Comparison of ENCODE assay signal across 8 mouse cellular contexts in the genomic region with DNA sequence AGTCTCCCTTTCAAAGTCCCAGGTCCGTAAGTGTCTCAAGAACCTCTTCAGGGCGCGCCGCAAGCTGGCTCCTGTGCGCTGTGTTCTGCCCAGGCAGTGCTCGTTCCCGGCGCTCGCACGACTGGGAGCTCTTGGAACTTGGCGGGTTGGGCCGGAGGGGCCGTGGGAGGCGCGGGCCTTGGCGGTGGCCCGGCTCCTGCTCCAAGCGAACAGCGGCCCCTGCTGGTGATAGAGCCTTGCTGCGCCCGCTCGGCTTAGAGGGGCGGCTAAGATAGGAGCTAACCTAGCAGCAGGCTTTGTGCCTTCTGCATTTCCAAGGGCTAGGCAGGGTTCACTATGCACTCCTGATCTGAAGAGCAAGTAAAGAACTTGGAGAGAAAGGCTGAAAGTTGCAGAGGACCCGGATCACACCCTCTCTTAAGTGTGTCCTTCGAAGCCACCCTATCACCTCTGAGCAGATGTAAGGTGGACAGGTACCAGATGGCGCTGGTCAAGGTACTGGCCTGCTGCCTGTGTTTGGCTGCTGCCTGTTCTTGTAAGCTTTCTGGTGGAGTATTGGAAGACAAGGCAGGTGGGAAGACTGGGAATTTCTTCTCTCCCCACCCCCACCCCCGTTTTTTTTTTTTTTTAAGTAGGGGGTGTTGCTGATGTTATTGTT. TPM values are rescaled to one million over a fixed set of nuclear protein-coding genes. Genes with fewer than 3 reads are reported as not detected.
DNase-seq lines count a peak whose midpoint lies in the region; ATAC-seq lines count a peak whose summit lies in the region.

A gene (minus strand): TSS at position 123 of the 658 bp plus-strand sequence.

- WGBS in intestine, embryonic 15.5 days, result 4% methylated on average over 27 of the region's 27 CpGs

- intact Hi-C loops in left cerebral cortex, postnatal 10 days (cut with DNase I), result loop anchor here (5.0 to 10.0 kb wide), 3 partner anchors 211 to 878 kb away; no protein-coding TSS in a partner anchor

- H3K4me3 ChIP-seq in intestine, embryonic 15.5 days (replicated peaks), result peak within 1 kb of the TSS; percentile 45

- peak within 1 kb of the TSS; percentile 94 for H3K4me2 ChIP-seq in intestine, embryonic 15.5 days (replicated peaks)

- peak; percentile 97 for ATAC-seq in intestine, embryonic 15.5 days
- ATAC-seq in megakaryocyte progenitor cell, adult 5-6 weeks (replicated peaks; ENCODE audit: poor library complexity), result peak; percentile 95

- no peak within 1 kb of the TSS for H3K27ac ChIP-seq in intestine, embryonic 15.5 days

- peak within 1 kb of the TSS; percentile 36 for H3K9ac ChIP-seq in intestine, embryonic 15.5 days

- H3K27me3 ChIP-seq in intestine, embryonic 15.5 days (replicated peaks), result peaks cover 10% of the 10 kb centered on the region

- H3K36me3 ChIP-seq in intestine, embryonic 15.5 days, result no peaks in the 10 kb centered on the region

- H3K9me3 ChIP-seq in intestine, embryonic 15.5 days, result no peaks in the 10 kb centered on the region

- H3K4me1 ChIP-seq in intestine, embryonic 15.5 days (replicated peaks), result peaks cover 15% of the 10 kb centered on the region

- peak; percentile 94 for DNase-seq in adrenal gland, postnatal 10 days
- peak; percentile 96 for DNase-seq in embryo, embryonic 11 days
- peak; percentile 85 to 89 for DNase-seq in gastrocnemius, postnatal 4 days (ENCODE audit: low spot score in 2 of 2)
- peak; percentile 88 to 92 for DNase-seq in left cerebral cortex, postnatal 10 days (ENCODE audit: extremely low spot score in 1 of 2, low spot score in 2 of 2)
- DNase-seq in right cerebral cortex, postnatal 36 days (ENCODE audit: low spot score in 2 of 2), result peak; percentile 84 to 85
- peak; percentile 82 to 90 for DNase-seq in urinary bladder, postnatal 4 days (ENCODE audit: low spot score in 2 of 2)

RNA-seq across cellular contexts. Expression of the gene that starts here (rescaled TPM):
- total RNA-seq in adrenal gland, postnatal 10 days (2021), result 1 to 10 TPM in 1 of 2 experiments, under 1 TPM in 1; 0.48 to 1.8 TPM
- 1 to 10 TPM; 3.7 to 4.4 TPM for total RNA-seq in gastrocnemius, postnatal 4 days (2021)
- polyA plus RNA-seq in intestine, embryonic 15.5 days (2015; fragmentation: Nextera tagmentation; extraction: Ambion mirVana), result 6.6 and 7.2 TPM in 2 replicates
- total RNA-seq in left cerebral cortex, postnatal 10 days (2021), result 100 to 1,000 TPM; 136 to 139 TPM
- not detected in 2 replicates for total RNA-seq in megakaryocyte progenitor cell, adult 5-6 weeks (2015)
- total RNA-seq in megakaryocyte progenitor cell, adult 5-6 weeks (2017), result not detected in 2 replicates

Comparison
In these comparisons a context has a peak if more than half of its experiments do, and no peak if none do; other contexts are left out.
1. RNA of the gene that starts here (total RNA-seq): 136 to 139 TPM in left cerebral cortex, postnatal 10 days; 3.7 to 4.4 TPM in gastrocnemius, postnatal 4 days, 0.48 to 1.8 TPM in adrenal gland, postnatal 10 days and not detected in megakaryocyte progenitor cell, adult 5-6 weeks; every median in the first group is over 10 times any median in the second.
2. Peak in ATAC-seq in megakaryocyte progenitor cell, adult 5-6 weeks; RNA of the gene not detected or under 1 TPM.
3. Peak in every context shown above with its lines, with median percentiles within 50 percentile points of each other: DNase-seq.